Mouse (Mus musculus) liver, embryonic 14.5 days (tissue): ENCODE measurements around the gene Nsf.

Experiments used
- CTCF ChIP-seq: IDR thresholded peaks from 2 replicates; pipeline ENCODE4 v1.5.1; 2016; ENCODE audit warnings: antibody characterized with exemption, low read depth, control low read depth
- EP300 ChIP-seq: IDR thresholded peaks from 2 replicates; pipeline ENCODE4 v1.6.1; 2016; ENCODE audit warnings: antibody characterized with exemption, low read depth

DNA sequence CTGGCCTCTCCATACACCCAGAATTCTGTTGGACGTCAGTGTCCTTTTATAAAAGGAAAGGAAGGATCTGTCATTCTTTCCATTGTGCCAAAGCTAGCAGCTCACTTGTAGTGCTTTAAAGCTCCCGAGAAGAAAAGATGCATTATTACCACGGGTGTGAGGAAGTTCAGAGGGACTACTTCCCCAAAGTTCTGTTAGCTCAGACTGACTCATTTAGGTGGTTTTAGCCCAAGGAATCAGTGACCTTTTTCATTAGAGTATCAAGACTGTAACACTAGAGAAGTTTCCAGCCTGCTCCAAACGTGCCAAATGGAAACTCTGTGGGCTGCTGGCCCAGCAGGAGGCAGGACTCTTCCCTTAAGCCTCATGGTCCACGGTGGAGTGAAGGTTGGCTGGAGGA, 30.2 kb upstream of the Nsf start:
- TF ChIP-seq EP300 = no peak
- TF ChIP-seq CTCF = no peak
